Mouse (Mus musculus): ENCODE data around the gene Nt5c2. TPM values are rescaled to one million over a fixed set of nuclear protein-coding genes. Genes with fewer than 3 reads are reported as not detected.

Nt5c2 gene
- polyA plus RNA-seq, 1 experiment from 2014 or later, result 68.4 TPM

DNA sequence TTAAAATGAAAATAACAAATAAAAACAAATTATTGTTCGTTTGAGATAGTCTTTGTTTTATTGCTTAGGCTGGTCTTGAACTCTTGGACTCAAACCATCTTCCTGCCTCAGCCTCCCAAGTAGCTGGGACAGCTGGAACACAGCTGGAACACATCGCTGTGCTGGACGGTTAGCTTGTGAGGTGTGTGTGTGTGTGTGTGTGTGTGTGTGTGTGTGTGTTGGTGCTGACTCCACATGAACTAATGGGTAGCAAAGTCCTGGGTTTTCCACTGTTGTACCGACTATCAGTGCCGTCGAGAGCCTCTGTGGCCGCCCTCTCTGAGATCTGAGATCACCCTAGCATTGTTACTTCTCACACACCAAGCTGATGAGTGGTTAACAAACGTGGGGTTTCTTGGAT, 39.0 kb downstream of the Nt5c2 start:
- H3K4me2 ChIP-seq (ENCODE audit: low read length), result no peak overlapping the region
- H3K36me3 ChIP-seq (ENCODE audit: insufficient read depth, low read length), result no peaks in the 10 kb centered on the region
- H3K9me3 ChIP-seq (replicated peaks; ENCODE audit: low read length), result no peaks in the 10 kb centered on the region
- WGBS, result 82% methylated on average over 8 of the region's 8 CpGs
- H3K27ac ChIP-seq, result no peak overlapping the region
- DNase-seq (ENCODE audit: low spot score) (no peak), ATAC-seq (replicated peaks; ENCODE audit: low FRiP score, low read depth) (no peak)
- H3K4me3 ChIP-seq (replicated peaks; ENCODE audit: low read depth, low read length), result no peak overlapping the region
- H3K4me1 ChIP-seq (replicated peaks; ENCODE audit: insufficient read depth, low read length), result peaks cover 3% of the 10 kb centered on the region; the same call in 1 of the 2 replicates
- H3K9ac ChIP-seq (ENCODE audit: low read depth, low read length), result no peak overlapping the region
- TF ChIP-seq CTCF (IDR thresholded peaks at IDR 0.05; ENCODE audit: low read depth), result no peak
- H3K27me3 ChIP-seq (ENCODE audit: insufficient read depth, low read length), result no peaks in the 10 kb centered on the region

GRCm38 (mm10) chr19:46975565-46975964, 39.4 kb downstream of the Nt5c2 start:
- TF ChIP-seq CTCF (IDR thresholded peaks at IDR 0.05; ENCODE audit: low read depth), result no peak
- Histone ChIP-seq H3K27me3 (ENCODE audit: insufficient read depth, low read length) (no peaks in the 10 kb centered on the region), H3K36me3 (ENCODE audit: insufficient read depth, low read length) (no peaks in the 10 kb centered on the region), H3K9ac (ENCODE audit: low read depth, low read length) (no peak overlapping the region), H3K4me2 (ENCODE audit: low read length) (no peak overlapping the region), H3K4me1 (replicated peaks; ENCODE audit: insufficient read depth, low read length) (peaks cover 3% of the 10 kb centered on the region; the same call in 1 of the 2 replicates), H3K4me3 (replicated peaks; ENCODE audit: low read depth, low read length) (no peak overlapping the region), H3K9me3 (replicated peaks; ENCODE audit: low read length) (no peaks in the 10 kb centered on the region), H3K27ac (no peak overlapping the region)
- DNase-seq (ENCODE audit: low spot score) (no peak), ATAC-seq (replicated peaks; ENCODE audit: low FRiP score, low read depth) (no peak)
- WGBS, result 61% methylated on average over 4 of the region's 4 CpGs

GRCm38 (mm10) chr19:46972159-46972558, 42.8 kb downstream of the Nt5c2 start:
- Histone ChIP-seq H3K36me3 (ENCODE audit: insufficient read depth, low read length) (no peaks in the 10 kb centered on the region), H3K27me3 (ENCODE audit: insufficient read depth, low read length) (no peaks in the 10 kb centered on the region), H3K4me1 (replicated peaks; ENCODE audit: insufficient read depth, low read length) (peaks cover 8% of the 10 kb centered on the region; the same call in 1 of the 2 replicates), H3K9me3 (replicated peaks; ENCODE audit: low read length) (no peaks in the 10 kb centered on the region), H3K4me3 (replicated peaks; ENCODE audit: low read depth, low read length) (no peak overlapping the region), H3K4me2 (ENCODE audit: low read length) (no peak overlapping the region), H3K27ac (no peak overlapping the region), H3K9ac (ENCODE audit: low read depth, low read length) (no peak overlapping the region)
- WGBS, result 93% methylated on average over 3 of the region's 3 CpGs
- DNase-seq (ENCODE audit: low spot score) (no peak), ATAC-seq (replicated peaks; ENCODE audit: low FRiP score, low read depth) (no peak)
- TF ChIP-seq CTCF (IDR thresholded peaks at IDR 0.05; ENCODE audit: low read depth), result no peak

DNA sequence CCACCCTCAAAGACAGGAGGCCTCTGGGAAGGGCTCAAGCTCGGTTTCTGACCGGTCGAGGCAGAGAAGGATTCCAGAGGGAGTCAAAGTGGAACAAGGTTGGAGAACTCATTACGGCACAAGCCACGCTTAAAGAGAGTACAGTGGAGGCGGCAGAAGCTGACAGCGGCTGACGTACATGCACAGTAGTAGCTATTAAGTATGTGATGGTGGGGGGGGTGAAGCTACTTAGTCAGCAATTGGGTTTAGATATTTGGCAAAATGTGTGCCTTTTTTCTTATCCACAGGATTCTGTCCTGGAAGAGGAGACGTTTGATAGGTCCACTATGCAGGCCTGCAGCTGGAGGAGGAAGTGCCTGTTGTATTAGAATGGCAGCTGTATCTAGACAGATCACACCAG, 43.2 kb downstream of the Nt5c2 start:
- Histone ChIP-seq H3K4me2 (ENCODE audit: low read length) (no peak overlapping the region), H3K4me1 (replicated peaks; ENCODE audit: insufficient read depth, low read length) (peaks cover 8% of the 10 kb centered on the region; the same call in 1 of the 2 replicates), H3K9ac (ENCODE audit: low read depth, low read length) (no peak overlapping the region), H3K27ac (no peak overlapping the region), H3K4me3 (replicated peaks; ENCODE audit: low read depth, low read length) (no peak overlapping the region), H3K36me3 (ENCODE audit: insufficient read depth, low read length) (no peaks in the 10 kb centered on the region), H3K27me3 (ENCODE audit: insufficient read depth, low read length) (no peaks in the 10 kb centered on the region), H3K9me3 (replicated peaks; ENCODE audit: low read length) (no peaks in the 10 kb centered on the region)
- ATAC-seq (replicated peaks; ENCODE audit: low FRiP score, low read depth) (no peak), DNase-seq (ENCODE audit: low spot score) (no peak)
- 62% methylated on average over 9 of the region's 9 CpGs for WGBS
- TF ChIP-seq CTCF (IDR thresholded peaks at IDR 0.05; ENCODE audit: low read depth), result no peak

DNA sequence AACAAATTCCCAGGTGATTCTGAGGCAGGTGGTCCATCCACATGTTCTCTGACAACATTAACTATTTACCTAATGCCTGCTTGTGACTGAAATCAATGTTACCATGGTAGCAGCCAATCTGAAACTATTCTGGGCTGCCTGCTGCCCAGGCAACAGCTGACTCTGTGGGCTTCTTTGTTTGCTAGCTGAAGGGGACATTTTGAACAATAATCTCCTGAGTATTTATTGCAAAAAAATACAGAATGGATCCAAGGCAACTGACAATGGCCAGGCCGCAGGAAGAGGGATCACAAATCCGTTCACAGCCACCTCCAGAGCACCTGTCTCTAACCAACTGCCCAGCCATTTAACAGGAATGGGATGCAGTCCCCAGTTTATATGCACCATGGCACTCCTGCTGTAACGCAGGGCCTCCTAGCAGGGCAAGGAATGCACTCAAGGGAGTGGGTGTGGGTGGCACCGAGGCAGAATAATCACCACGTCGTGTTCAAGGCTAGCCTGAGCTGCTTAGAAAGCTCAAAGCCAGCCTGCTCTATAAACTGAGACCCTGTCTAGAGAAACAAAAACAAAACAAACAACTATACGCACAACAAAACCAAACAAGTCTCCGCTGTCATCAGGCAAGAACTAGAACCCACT, 43.8 kb downstream of the Nt5c2 start:
- WGBS, result 66% methylated on average over 8 of the region's 8 CpGs
- no peak overlapping the region for H3K27ac ChIP-seq
- H3K36me3 ChIP-seq (ENCODE audit: insufficient read depth, low read length), result no peaks in the 10 kb centered on the region
- TF ChIP-seq CTCF (IDR thresholded peaks at IDR 0.05; ENCODE audit: low read depth), result no peak
- H3K4me2 ChIP-seq (ENCODE audit: low read length), result no peak overlapping the region
- no peak overlapping the region for H3K9ac ChIP-seq (ENCODE audit: low read depth, low read length)
- peaks cover 8% of the 10 kb centered on the region; the same call in 1 of the 2 replicates for H3K4me1 ChIP-seq (replicated peaks; ENCODE audit: insufficient read depth, low read length)
- no peaks in the 10 kb centered on the region for H3K9me3 ChIP-seq (replicated peaks; ENCODE audit: low read length)
- no peaks in the 10 kb centered on the region for H3K27me3 ChIP-seq (ENCODE audit: insufficient read depth, low read length)
- ATAC-seq (replicated peaks; ENCODE audit: low FRiP score, low read depth), result no peak
- no peak for DNase-seq (ENCODE audit: low spot score)
- H3K4me3 ChIP-seq (replicated peaks; ENCODE audit: low read depth, low read length), result no peak overlapping the region

DNA sequence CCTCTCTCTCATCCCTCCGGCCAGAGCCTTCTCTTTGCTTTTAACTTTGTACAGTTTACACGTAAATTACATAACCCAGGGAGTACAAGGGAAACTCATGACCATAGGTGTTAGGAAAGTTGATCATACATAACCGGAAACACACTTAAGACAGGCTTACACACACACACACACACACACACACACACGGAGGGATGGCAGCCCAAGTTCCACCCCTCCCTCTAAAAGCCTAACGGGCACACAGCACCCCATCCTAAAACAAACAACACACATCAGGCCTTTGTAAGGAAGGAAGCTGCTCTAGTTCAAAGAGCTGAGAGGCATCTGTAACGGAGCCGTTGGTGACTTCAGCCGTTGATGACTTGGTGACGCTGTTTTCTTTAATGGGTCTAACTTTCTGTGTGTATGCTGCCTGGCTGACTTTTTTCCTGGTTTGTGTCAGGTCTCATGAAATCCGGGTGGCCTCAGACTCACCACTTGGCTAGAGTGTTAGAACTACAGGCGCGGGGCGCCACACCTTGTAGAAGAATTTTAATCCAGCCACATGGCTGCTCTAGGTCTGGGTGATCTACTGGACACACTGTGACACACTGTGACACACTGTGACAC, 44.7 kb downstream of the Nt5c2 start:
- H3K36me3 ChIP-seq (ENCODE audit: insufficient read depth, low read length), result no peaks in the 10 kb centered on the region
- H3K4me3 ChIP-seq (replicated peaks; ENCODE audit: low read depth, low read length), result no peak overlapping the region
- H3K9ac ChIP-seq (ENCODE audit: low read depth, low read length), result no peak overlapping the region
- TF ChIP-seq CTCF (IDR thresholded peaks at IDR 0.05; ENCODE audit: low read depth), result no peak
- no peak overlapping the region; the same call in 1 of the 2 replicates for H3K4me2 ChIP-seq (ENCODE audit: low read length)
- no peak overlapping the region for H3K27ac ChIP-seq
- DNase-seq (ENCODE audit: low spot score) (no peak), ATAC-seq (replicated peaks; ENCODE audit: low FRiP score, low read depth) (no peak; the same call in 1 of the 2 replicates)
- peaks cover 8% of the 10 kb centered on the region; the same call in 1 of the 2 replicates for H3K4me1 ChIP-seq (replicated peaks; ENCODE audit: insufficient read depth, low read length)
- no peaks in the 10 kb centered on the region for H3K27me3 ChIP-seq (ENCODE audit: insufficient read depth, low read length)
- 35% methylated on average over 13 of the region's 13 CpGs for WGBS
- no peaks in the 10 kb centered on the region for H3K9me3 ChIP-seq (replicated peaks; ENCODE audit: low read length)

Measured in kidney, postnatal 0 days (tissue).